Mouse (Mus musculus): ENCODE measurements at regions not wholly inside any gene's neighbourhood (a gene's known extent, or its start where the extent isn't known, plus 50 kb on each side); places are given as distances from the start of the nearest gene placed in this dataset.

- Histone ChIP-seq H3K9me3 (ENCODE audit: control insufficient read depth, low read length) (no peaks in the 10 kb centered on the region), H3K4me1 (replicated peaks; ENCODE audit: control insufficient read depth, insufficient read depth, low read length) (no peaks in the 10 kb centered on the region), H3K36me3 (ENCODE audit: control insufficient read depth, insufficient read depth) (no peaks in the 10 kb centered on the region), H3K9ac (replicated peaks; ENCODE audit: low read depth, low read length) (no peak overlapping the region), H3K27ac (ENCODE audit: low read length) (no peak overlapping the region), H3K27me3 (replicated peaks; ENCODE audit: control insufficient read depth, insufficient read depth, low read length) (no peaks in the 10 kb centered on the region), H3K4me2 (ENCODE audit: low read length) (no peak overlapping the region), H3K4me3 (replicated peaks; ENCODE audit: low read length) (no peak overlapping the region)
- 47% methylated on average over 9 of the region's 9 CpGs for WGBS
- no peak for ATAC-seq
These were observed 93.5 kb upstream of the Lclat1 start for GRCm38 (mm10) chr17:73014090-73014853.

- Histone ChIP-seq H3K4me3 (replicated peaks; ENCODE audit: low read length) (no peak overlapping the region), H3K4me1 (replicated peaks; ENCODE audit: control insufficient read depth, insufficient read depth, low read length) (no peaks in the 10 kb centered on the region), H3K9me3 (ENCODE audit: control insufficient read depth, low read length) (no peaks in the 10 kb centered on the region), H3K27ac (ENCODE audit: low read length) (no peak overlapping the region), H3K9ac (replicated peaks; ENCODE audit: low read depth, low read length) (no peak overlapping the region), H3K4me2 (ENCODE audit: low read length) (no peak overlapping the region), H3K27me3 (replicated peaks; ENCODE audit: control insufficient read depth, insufficient read depth, low read length) (no peaks in the 10 kb centered on the region), H3K36me3 (ENCODE audit: control insufficient read depth, insufficient read depth) (no peaks in the 10 kb centered on the region)
- WGBS: 92% methylated on average over 5 of the region's 5 CpGs
- no peak for ATAC-seq
These were observed 90.6 kb upstream of the Lclat1 start for GRCm38 (mm10) chr17:73017173-73017572.

- WGBS: 61% methylated on average over 8 of the region's 8 CpGs
- no peak overlapping the region for H3K4me2 ChIP-seq (ENCODE audit: low read length)
- no peaks in the 10 kb centered on the region for H3K27me3 ChIP-seq (replicated peaks; ENCODE audit: control insufficient read depth, insufficient read depth, low read length)
- ATAC-seq: no peak
- no peaks in the 10 kb centered on the region for H3K36me3 ChIP-seq (ENCODE audit: control insufficient read depth, insufficient read depth)
- no peaks in the 10 kb centered on the region for H3K9me3 ChIP-seq (ENCODE audit: control insufficient read depth, low read length)
- H3K4me3 ChIP-seq (replicated peaks; ENCODE audit: low read length): no peak overlapping the region
- H3K9ac ChIP-seq (replicated peaks; ENCODE audit: low read depth, low read length): no peak overlapping the region
- H3K27ac ChIP-seq (ENCODE audit: low read length): no peak overlapping the region
- no peaks in the 10 kb centered on the region for H3K4me1 ChIP-seq (replicated peaks; ENCODE audit: control insufficient read depth, insufficient read depth, low read length)
These were observed 85.1 kb upstream of the Lclat1 start for GRCm38 (mm10) chr17:73022630-73023051.

GRCm38 (mm10) chr17:73023362-73024107 lies 84.2 kb upstream of the Lclat1 start:
- Histone ChIP-seq H3K4me2 (ENCODE audit: low read length) (no peak overlapping the region), H3K4me3 (replicated peaks; ENCODE audit: low read length) (no peak overlapping the region), H3K27ac (ENCODE audit: low read length) (no peak overlapping the region), H3K9me3 (ENCODE audit: control insufficient read depth, low read length) (no peaks in the 10 kb centered on the region; the same call in 1 of the 2 replicates), H3K36me3 (ENCODE audit: control insufficient read depth, insufficient read depth) (no peaks in the 10 kb centered on the region), H3K4me1 (replicated peaks; ENCODE audit: control insufficient read depth, insufficient read depth, low read length) (no peaks in the 10 kb centered on the region), H3K9ac (replicated peaks; ENCODE audit: low read depth, low read length) (no peak overlapping the region), H3K27me3 (replicated peaks; ENCODE audit: control insufficient read depth, insufficient read depth, low read length) (no peaks in the 10 kb centered on the region)
- no peak for ATAC-seq
- 53% methylated on average over 10 of the region's 10 CpGs for WGBS

GRCm38 (mm10) chr17:73027122-73027521 lies 80.7 kb upstream of the Lclat1 start:
- H3K36me3 ChIP-seq (ENCODE audit: control insufficient read depth, insufficient read depth): no peaks in the 10 kb centered on the region
- no peaks in the 10 kb centered on the region; the same call in 1 of the 2 replicates for H3K9me3 ChIP-seq (ENCODE audit: control insufficient read depth, low read length)
- no peak overlapping the region for H3K4me3 ChIP-seq (replicated peaks; ENCODE audit: low read length)
- no peaks in the 10 kb centered on the region for H3K27me3 ChIP-seq (replicated peaks; ENCODE audit: control insufficient read depth, insufficient read depth, low read length)
- no peak overlapping the region for H3K9ac ChIP-seq (replicated peaks; ENCODE audit: low read depth, low read length)
- H3K4me2 ChIP-seq (ENCODE audit: low read length): no peak overlapping the region
- H3K4me1 ChIP-seq (replicated peaks; ENCODE audit: control insufficient read depth, insufficient read depth, low read length): no peaks in the 10 kb centered on the region
- no peak overlapping the region for H3K27ac ChIP-seq (ENCODE audit: low read length)
- ATAC-seq: no peak
- 93% methylated on average over 5 of the region's 5 CpGs for WGBS

- no peak overlapping the region for H3K27ac ChIP-seq (ENCODE audit: low read length)
- H3K4me2 ChIP-seq (ENCODE audit: low read length): no peak overlapping the region
- H3K4me3 ChIP-seq (replicated peaks; ENCODE audit: low read length): no peak overlapping the region
- no peaks in the 10 kb centered on the region for H3K4me1 ChIP-seq (replicated peaks; ENCODE audit: control insufficient read depth, insufficient read depth, low read length)
- no peak for ATAC-seq
- no peak overlapping the region for H3K9ac ChIP-seq (replicated peaks; ENCODE audit: low read depth, low read length)
- H3K27me3 ChIP-seq (replicated peaks; ENCODE audit: control insufficient read depth, insufficient read depth, low read length): no peaks in the 10 kb centered on the region
- no peaks in the 10 kb centered on the region for H3K36me3 ChIP-seq (ENCODE audit: control insufficient read depth, insufficient read depth)
- WGBS: 62% methylated on average over 5 of the region's 5 CpGs
- no peaks in the 10 kb centered on the region; the same call in 1 of the 2 replicates for H3K9me3 ChIP-seq (ENCODE audit: control insufficient read depth, low read length)
These were observed 76.0 kb upstream of the Lclat1 start for GRCm38 (mm10) chr17:73031796-73032195.

- ATAC-seq: no peak
- Histone ChIP-seq H3K4me3 (replicated peaks; ENCODE audit: low read length) (no peak overlapping the region), H3K9me3 (ENCODE audit: control insufficient read depth, low read length) (no peaks in the 10 kb centered on the region; the same call in 1 of the 2 replicates), H3K27ac (ENCODE audit: low read length) (no peak overlapping the region), H3K27me3 (replicated peaks; ENCODE audit: control insufficient read depth, insufficient read depth, low read length) (no peaks in the 10 kb centered on the region), H3K4me1 (replicated peaks; ENCODE audit: control insufficient read depth, insufficient read depth, low read length) (no peaks in the 10 kb centered on the region), H3K4me2 (ENCODE audit: low read length) (no peak overlapping the region), H3K9ac (replicated peaks; ENCODE audit: low read depth, low read length) (no peak overlapping the region), H3K36me3 (ENCODE audit: control insufficient read depth, insufficient read depth) (no peaks in the 10 kb centered on the region)
- WGBS: 73% methylated on average over 3 of the region's 3 CpGs
These were observed 75.5 kb upstream of the Lclat1 start for GRCm38 (mm10) chr17:73032326-73032725.

GRCm38 (mm10) chr17:73034420-73034819 lies 73.4 kb upstream of the Lclat1 start:
- no peaks in the 10 kb centered on the region for H3K27me3 ChIP-seq (replicated peaks; ENCODE audit: control insufficient read depth, insufficient read depth, low read length)
- ATAC-seq: no peak
- H3K9ac ChIP-seq (replicated peaks; ENCODE audit: low read depth, low read length): no peak overlapping the region
- H3K27ac ChIP-seq (ENCODE audit: low read length): no peak overlapping the region
- H3K9me3 ChIP-seq (ENCODE audit: control insufficient read depth, low read length): no peaks in the 10 kb centered on the region
- no peak overlapping the region for H3K4me3 ChIP-seq (replicated peaks; ENCODE audit: low read length)
- no peaks in the 10 kb centered on the region for H3K36me3 ChIP-seq (ENCODE audit: control insufficient read depth, insufficient read depth)
- H3K4me2 ChIP-seq (ENCODE audit: low read length): no peak overlapping the region
- WGBS: 83% methylated on average over 3 of the region's 3 CpGs
- no peaks in the 10 kb centered on the region for H3K4me1 ChIP-seq (replicated peaks; ENCODE audit: control insufficient read depth, insufficient read depth, low read length)

GRCm38 (mm10) chr17:73034981-73035481 lies 72.8 kb upstream of the Lclat1 start:
- no peaks in the 10 kb centered on the region for H3K4me1 ChIP-seq (replicated peaks; ENCODE audit: control insufficient read depth, insufficient read depth, low read length)
- H3K9ac ChIP-seq (replicated peaks; ENCODE audit: low read depth, low read length): no peak overlapping the region
- 29% methylated on average over 8 of the region's 8 CpGs for WGBS
- no peak overlapping the region for H3K27ac ChIP-seq (ENCODE audit: low read length)
- H3K9me3 ChIP-seq (ENCODE audit: control insufficient read depth, low read length): no peaks in the 10 kb centered on the region
- no peak overlapping the region for H3K4me2 ChIP-seq (ENCODE audit: low read length)
- no peak for ATAC-seq
- no peak overlapping the region for H3K4me3 ChIP-seq (replicated peaks; ENCODE audit: low read length)
- H3K36me3 ChIP-seq (ENCODE audit: control insufficient read depth, insufficient read depth): no peaks in the 10 kb centered on the region
- no peaks in the 10 kb centered on the region for H3K27me3 ChIP-seq (replicated peaks; ENCODE audit: control insufficient read depth, insufficient read depth, low read length)

Data from forebrain, embryonic 16.5 days (tissue).